Mouse (Mus musculus) small intestine, adult 2 months (tissue): ENCODE results near the gene Vamp5. TPM values are rescaled to one million over a fixed set of nuclear protein-coding genes. Genes with fewer than 3 reads are reported as not detected.

ENCODE experiments used
- H3K27ac ChIP-seq: fragments of 200-500 bp; 2 replicates; pipeline ENCODE4 v1.5.1; 2012; ENCODE audit warnings: low read depth, low read length, control low read depth, inconsistent platforms; ENCODE audit not compliant: insufficient read depth
- H3K27me3 ChIP-seq: fragments of 200-500 bp; 2 replicates; pipeline ENCODE4 v1.6.1; 2012; ENCODE audit warnings: mild to moderate bottlenecking, moderate library complexity, low read length, inconsistent platforms; ENCODE audit not compliant: control insufficient read depth, insufficient read depth
- H3K36me3 ChIP-seq: fragments of 200-500 bp; 2 replicates; pipeline ENCODE4 v1.6.1; 2012; ENCODE audit warnings: mild to moderate bottlenecking, low read length, control low read depth, inconsistent platforms; ENCODE audit not compliant: control insufficient read depth, insufficient read depth
- H3K4me1 ChIP-seq: fragments of 200-500 bp; 2 replicates; pipeline ENCODE4 v1.6.1; 2012; ENCODE audit warnings: low read length, inconsistent platforms, mixed read lengths; ENCODE audit not compliant: control insufficient read depth, insufficient read depth, insufficient read length
- H3K4me3 ChIP-seq: fragments of 200-500 bp; 2 replicates; pipeline ENCODE4 v1.5.1; 2012; ENCODE audit warnings: low read depth, mild to moderate bottlenecking, control low read depth, inconsistent platforms, low read length, moderate library complexity
- CTCF ChIP-seq: fragments of 200-500 bp; IDR thresholded peaks from 2 replicates; pipeline ENCODE4 v1.5.1; 2012; ENCODE audit warnings: low read depth, mild to moderate bottlenecking, control low read depth, inconsistent platforms, low read length, moderate library complexity, mixed read lengths; ENCODE audit not compliant: insufficient replicate concordance, insufficient read length; ENCODE audit errors: extremely low read depth
- POLR2A ChIP-seq: fragments of 200-500 bp; IDR thresholded peaks from 2 replicates; pipeline ENCODE4 v1.6.1; 2012; ENCODE audit warnings: low read depth, mild to moderate bottlenecking, control low read depth, inconsistent platforms, low read length, moderate library complexity
- WGBS: fragments of 180-500 bp; shearing (Covaris S2); methylation state at CpG from one replicate; pipeline ENCODE4 v1.1.7; 2018; 5-methylcytosine and 5-hydroxymethylcytosine counted together
- polyA plus RNA-seq: library from polyadenylated mRNA; depleted of rRNA; stranded (reverse); fragments of >200 nt; gene quantifications from 2 replicates; pipeline ENCODE4 v1.2.3, GENCODE M21; 2012; rRNA removed

Gene Vamp5
- polyA plus RNA-seq: 14.8 and 19.8 TPM in 2 replicates

- Histone ChIP-seq H3K4me1 (peaks cover 4% of the 10 kb centered on the region; the same call in 1 of the 2 replicates), H3K27me3 (no peaks in the 10 kb centered on the region), H3K27ac (peak within 1 kb of the TSS; percentile 73), H3K4me3 (peak within 1 kb of the TSS; percentile 92), H3K36me3 (peaks cover 5% of the 10 kb centered on the region)
- WGBS: 1% methylated on average over 49 of the region's 49 CpGs
- TF ChIP-seq CTCF (peak; percentile 67), POLR2A (no peak; the same call in 1 of the 2 replicates)
Measured at GRCm38 (mm10) chr6:72380131-72380770, at the start of gene Vamp5. TSS of gene Vamp5 (minus strand) at chr6:72380468.

DNA sequence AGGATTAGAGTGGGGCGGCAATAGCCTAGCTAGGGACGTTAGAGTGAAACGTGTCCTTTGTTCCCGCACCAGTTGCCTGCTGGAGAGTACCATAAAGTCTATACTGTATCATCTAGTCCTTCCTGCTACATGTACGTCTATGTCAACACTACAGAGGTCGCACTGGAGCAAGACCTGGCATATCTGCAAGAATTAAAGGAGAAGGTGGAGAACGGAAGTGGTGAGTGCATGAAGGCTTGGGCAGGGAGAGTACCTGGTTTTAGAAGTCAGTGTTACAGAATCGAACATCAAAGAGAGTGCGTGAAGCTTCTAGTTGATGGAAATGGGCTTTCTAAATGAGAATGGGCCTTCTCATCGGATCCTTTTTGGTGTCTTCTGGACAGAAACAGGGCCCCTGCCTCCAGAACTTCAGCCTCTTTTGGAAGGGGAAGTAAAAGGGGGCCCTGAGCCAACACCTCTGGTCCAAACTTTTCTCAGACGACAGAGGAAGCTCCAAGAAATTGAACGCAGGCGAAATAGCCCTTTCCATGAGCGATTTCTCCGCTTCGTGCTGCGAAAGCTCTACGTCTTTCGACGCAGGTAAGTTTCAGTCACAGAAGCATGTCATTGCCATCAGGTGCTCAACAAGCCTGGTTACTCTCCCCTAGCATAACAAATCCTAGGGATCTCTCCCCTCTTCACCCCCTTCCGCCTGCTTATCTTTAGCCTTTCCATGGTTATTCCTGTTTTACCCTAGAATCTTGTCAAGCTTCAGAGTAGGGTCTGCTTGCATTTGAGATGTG is 49.0 kb upstream of the Vamp5 start:
- Histone ChIP-seq H3K4me3 (no peak overlapping the region), H3K4me1 (no peaks in the 10 kb centered on the region), H3K27me3 (no peaks in the 10 kb centered on the region), H3K36me3 (peaks cover 69% of the 10 kb centered on the region), H3K27ac (no peak overlapping the region)
- TF ChIP-seq CTCF: no peak
- no peak for TF ChIP-seq POLR2A
- WGBS: 73% methylated on average over 21 of the region's 21 CpGs

- H3K27me3 ChIP-seq: no peaks in the 10 kb centered on the region
- H3K4me3 ChIP-seq: no peak overlapping the region
- WGBS: 41% methylated on average over 8 of the region's 8 CpGs
- H3K27ac ChIP-seq: no peak overlapping the region
- H3K36me3 ChIP-seq: peaks cover 69% of the 10 kb centered on the region
- TF ChIP-seq CTCF: peak; percentile 80; the same call in 1 of the 2 replicates
- no peak for TF ChIP-seq POLR2A
- H3K4me1 ChIP-seq: no peaks in the 10 kb centered on the region
Measured at GRCm38 (mm10) chr6:72428036-72428435, 47.8 kb upstream of the Vamp5 start.

DNA sequence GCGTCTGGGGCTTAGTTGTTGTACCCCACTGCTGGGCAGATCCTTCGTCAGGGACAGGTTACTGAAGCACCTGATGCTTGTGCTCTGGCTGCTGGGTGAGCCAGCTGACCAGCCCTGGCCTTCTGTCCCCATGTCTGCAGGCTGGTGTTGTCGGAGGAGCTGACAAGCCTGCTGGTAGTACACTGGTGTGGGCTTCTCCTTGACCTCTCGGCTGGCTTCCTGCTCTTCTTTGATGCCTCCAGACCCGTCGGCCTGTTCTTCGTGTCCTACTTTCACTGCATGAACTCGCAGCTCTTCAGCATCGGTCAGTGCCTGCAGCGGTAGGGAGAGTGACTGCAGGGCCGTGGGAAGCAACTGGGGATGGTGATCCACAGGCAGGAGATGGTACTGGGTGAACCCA is 45.4 kb upstream of the Vamp5 start:
- Histone ChIP-seq H3K27me3 (no peaks in the 10 kb centered on the region), H3K4me3 (no peak overlapping the region), H3K4me1 (peaks cover 2% of the 10 kb centered on the region; the same call in 1 of the 2 replicates), H3K36me3 (peaks cover 58% of the 10 kb centered on the region), H3K27ac (no peak overlapping the region)
- TF ChIP-seq POLR2A: no peak
- TF ChIP-seq CTCF: no peak
- WGBS: 96% methylated on average over 11 of the region's 11 CpGs

- H3K4me3 ChIP-seq: no peak overlapping the region
- WGBS: 45% methylated on average over 10 of the region's 10 CpGs
- H3K4me1 ChIP-seq: peaks cover 3% of the 10 kb centered on the region; the same call in 1 of the 2 replicates
- H3K27ac ChIP-seq: no peak overlapping the region
- peaks cover 54% of the 10 kb centered on the region for H3K36me3 ChIP-seq
- H3K27me3 ChIP-seq: no peaks in the 10 kb centered on the region
- TF ChIP-seq CTCF (no peak), POLR2A (no peak)
Measured at GRCm38 (mm10) chr6:72420901-72421300, 40.6 kb upstream of the Vamp5 start.

DNA sequence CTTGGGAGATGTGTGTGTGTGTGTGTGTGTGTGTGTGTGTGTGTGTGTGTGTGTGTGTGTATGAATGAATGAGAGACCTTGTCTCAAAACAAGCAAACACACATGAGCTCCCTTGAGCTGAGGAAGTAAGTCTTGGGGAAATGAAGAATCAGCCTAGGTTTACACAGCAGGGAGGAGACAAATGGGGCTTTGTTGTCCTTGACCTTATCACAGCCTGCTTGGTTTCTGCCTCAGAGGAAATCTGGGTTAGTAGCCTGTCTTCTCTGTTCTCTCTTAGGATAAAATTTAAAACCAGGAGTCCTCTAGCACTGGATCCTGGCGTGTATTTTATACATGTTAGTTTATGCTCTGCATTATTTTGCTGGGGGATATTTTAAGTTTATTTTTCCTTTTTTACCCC is 39.5 kb upstream of the Vamp5 start:
- no peak for TF ChIP-seq POLR2A
- TF ChIP-seq CTCF: no peak
- Histone ChIP-seq H3K27me3 (no peaks in the 10 kb centered on the region), H3K36me3 (peaks cover 44% of the 10 kb centered on the region), H3K4me1 (peaks cover 3% of the 10 kb centered on the region; the same call in 1 of the 2 replicates), H3K4me3 (no peak overlapping the region), H3K27ac (no peak overlapping the region)
- 91% methylated on average over 1 of the region's 1 CpGs for WGBS

DNA sequence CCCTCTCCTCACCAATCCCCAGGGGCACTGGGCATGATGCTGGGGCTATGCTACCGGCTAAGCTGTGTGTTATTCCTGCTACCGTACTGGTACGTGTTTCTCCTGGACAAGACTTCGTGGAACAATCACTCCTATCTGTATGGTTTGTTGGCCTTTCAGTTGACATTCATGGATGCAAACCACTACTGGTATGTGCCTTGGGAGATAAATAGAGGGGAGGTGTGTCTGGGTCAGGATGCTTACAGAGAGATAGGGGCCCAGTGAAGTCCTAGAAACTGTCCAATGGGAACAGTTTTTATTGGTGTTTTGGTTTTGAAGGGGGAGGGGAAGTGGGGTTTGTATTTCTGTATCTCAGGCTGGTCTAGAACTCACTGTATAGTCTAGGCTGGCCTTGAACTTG is 38.0 kb upstream of the Vamp5 start:
- H3K4me3 ChIP-seq: no peak overlapping the region
- peaks cover 3% of the 10 kb centered on the region; the same call in 1 of the 2 replicates for H3K4me1 ChIP-seq
- H3K36me3 ChIP-seq: peaks cover 31% of the 10 kb centered on the region
- TF ChIP-seq CTCF (no peak), POLR2A (no peak)
- 94% methylated on average over 4 of the region's 4 CpGs for WGBS
- no peaks in the 10 kb centered on the region for H3K27me3 ChIP-seq
- no peak overlapping the region for H3K27ac ChIP-seq
